Mouse (Mus musculus) frontal cortex, postnatal 14 days (tissue): ENCODE measurements at regions not wholly inside any gene's neighbourhood (a gene's known extent, or its start where the extent isn't known, plus 50 kb on each side); places are given as distances from the start of the nearest gene placed in this dataset.

Source experiments
- DNase-seq, 2 experiments: peaks; one replicate each; pipeline ENCODE4 v3.0.0; 2022; ENCODE audit warnings: low spot score in 2 of 2

- peak in 1 of 2 experiments; percentile 4 for DNase-seq
These were observed 335.3 kb upstream of the Ccng1 start for GRCm38 (mm10) chr11:41090391-41090900.

GRCm38 (mm10) chr11:41063570-41063969 is 308.5 kb upstream of the Ccng1 start:
- no peak for DNase-seq

- DNase-seq: no peak
These were observed 302.7 kb upstream of the Ccng1 start for GRCm38 (mm10) chr11:41057796-41058195.

GRCm38 (mm10) chr11:41030018-41030417 is 274.9 kb upstream of the Ccng1 start:
- DNase-seq: no peak

GRCm38 (mm10) chr11:41010096-41010495 is 255.0 kb upstream of the Ccng1 start:
- DNase-seq: no peak

- DNase-seq: no peak
These were observed 217.7 kb upstream of the Ccng1 start for GRCm38 (mm10) chr11:40972806-40973205.

- DNase-seq: peak; percentile 63 to 73
These were observed 172.1 kb upstream of the Ccng1 start for GRCm38 (mm10) chr11:40927168-40927567.

- no peak for DNase-seq
These were observed 136.4 kb upstream of the Ccng1 start for GRCm38 (mm10) chr11:40891485-40891884.

GRCm38 (mm10) chr11:40884509-40884908 is 129.4 kb upstream of the Ccng1 start:
- no peak for DNase-seq

GRCm38 (mm10) chr11:40879589-40879988 is 124.5 kb upstream of the Ccng1 start:
- DNase-seq: no peak

- DNase-seq: no peak
These were observed 117.9 kb upstream of the Ccng1 start for GRCm38 (mm10) chr11:40873002-40873401.

GRCm38 (mm10) chr11:40865694-40866093 is 110.6 kb upstream of the Ccng1 start:
- peak; percentile 38 to 72 for DNase-seq

GRCm38 (mm10) chr11:40851361-40851760 is 96.2 kb upstream of the Ccng1 start:
- no peak for DNase-seq

- no peak for DNase-seq
These were observed 95.6 kb upstream of the Ccng1 start for GRCm38 (mm10) chr11:40850652-40851092.

- DNase-seq: no peak
These were observed 91.5 kb upstream of the Ccng1 start for GRCm38 (mm10) chr11:40846586-40846985.

- DNase-seq: no peak
These were observed 80.3 kb upstream of the Ccng1 start for GRCm38 (mm10) chr11:40835393-40835792.
